ENCODE assay signal across 12 mouse cellular contexts in genomic region chr2:165633011-165633785, GRCm38 (mm10). TPM values are rescaled to one million over a fixed set of nuclear protein-coding genes. Genes with fewer than 3 reads are reported as not detected.
DNase-seq lines count a peak whose midpoint lies in the region; ATAC-seq and TF ChIP-seq lines count a peak whose summit lies in the region.
"Had no signal": no experiment of that assay in that cellular context is flagged by ENCODE, and none has a peak within 500 bp of the region (broad histone marks: within the 10 kb centered on the region; RNA-seq: fewer than 3 reads in every experiment).

No protein-coding gene starts in this region.

- H3K4me1 ChIP-seq in midbrain, embryonic 10.5 days = peaks cover 29% of the 10 kb centered on the region
- H3K4me1 ChIP-seq in midbrain, embryonic 15.5 days = no peaks in the 10 kb centered on the region
- H3K4me1 ChIP-seq in lung, embryonic 14.5 days (ENCODE audit: insufficient read depth) = no peaks in the 10 kb centered on the region
- H3K4me1 ChIP-seq in forebrain, embryonic 11.5 days (replicated peaks; ENCODE audit: control insufficient read depth, insufficient read depth, low read length) = no peaks in the 10 kb centered on the region

- H3K27ac ChIP-seq in midbrain, embryonic 10.5 days (replicated peaks) = 0 out of 2 replicates have a peak overlapping the region, but pooled peaks have one; percentile 72
- H3K27ac ChIP-seq in midbrain, embryonic 15.5 days = no peak overlapping the region
- H3K27ac ChIP-seq in lung, embryonic 14.5 days (ENCODE audit: low read depth) = no peak overlapping the region
- H3K27ac ChIP-seq in forebrain, embryonic 11.5 days (ENCODE audit: low read depth, low read length) = no peak overlapping the region
- H3K27ac ChIP-seq: limb, embryonic 12.5 days had no signal

- no peak for ATAC-seq in midbrain, embryonic 15.5 days (replicated peaks)
- ATAC-seq in lung, embryonic 14.5 days (ENCODE audit: insufficient read depth) = no peak
- ATAC-seq in forebrain, embryonic 11.5 days (replicated peaks; ENCODE audit: low FRiP score) = no peak

- H3K27me3 ChIP-seq in midbrain, embryonic 10.5 days (ENCODE audit: low read depth, poor library complexity, severe bottlenecking) = no peaks in the 10 kb centered on the region
- no peaks in the 10 kb centered on the region for H3K27me3 ChIP-seq in midbrain, embryonic 15.5 days (replicated peaks)
- H3K27me3 ChIP-seq in lung, embryonic 14.5 days (ENCODE audit: insufficient read depth, low read length) = no peaks in the 10 kb centered on the region
- H3K27me3 ChIP-seq in forebrain, embryonic 11.5 days (ENCODE audit: control insufficient read depth, insufficient read depth, low read length) = no peaks in the 10 kb centered on the region

- peaks cover 8% of the 10 kb centered on the region for H3K9me3 ChIP-seq in midbrain, embryonic 10.5 days (replicated peaks)
- H3K9me3 ChIP-seq in midbrain, embryonic 15.5 days = no peaks in the 10 kb centered on the region
- no peaks in the 10 kb centered on the region for H3K9me3 ChIP-seq in lung, embryonic 14.5 days (ENCODE audit: low read depth, low read length)
- H3K9me3 ChIP-seq in forebrain, embryonic 11.5 days (ENCODE audit: control insufficient read depth, low read length) = no peaks in the 10 kb centered on the region

- intact Hi-C loops in heart, postnatal 36 days (cut with DNase I) = no loop called here

- DNase-seq in midbrain, embryonic 10.5 days (ENCODE audit: low spot score) = no peak
- peak; percentile 84 for DNase-seq in cerebellum, adult 9-11 months
- peak; percentile 36 for DNase-seq in lung, embryonic 14.5 days
- DNase-seq in forebrain, embryonic 11.5 days (ENCODE audit: low spot score) = no peak
- DNase-seq in frontal cortex, postnatal 36 days (ENCODE audit: low spot score in 2 of 2) = no peak
- no peak for DNase-seq in heart, postnatal 36 days
- DNase-seq: heart, adult 11 months; heart, postnatal 4 days; kidney, adult 18-20 months had no signal

- no peak overlapping the region for H3K4me2 ChIP-seq in midbrain, embryonic 15.5 days
- H3K4me2 ChIP-seq in lung, embryonic 14.5 days = no peak overlapping the region
- no peak overlapping the region for H3K4me2 ChIP-seq in forebrain, embryonic 11.5 days (ENCODE audit: low read depth, low read length, severe bottlenecking)
- H3K4me2 ChIP-seq: limb, embryonic 12.5 days had no signal

- no peak for TF ChIP-seq CTCF in lung, embryonic 14.5 days (IDR thresholded peaks at IDR 0.05; ENCODE audit: low read depth)

- no peaks in the 10 kb centered on the region for H3K36me3 ChIP-seq in midbrain, embryonic 10.5 days
- no peaks in the 10 kb centered on the region for H3K36me3 ChIP-seq in midbrain, embryonic 15.5 days (replicated peaks)
- no peaks in the 10 kb centered on the region for H3K36me3 ChIP-seq in lung, embryonic 14.5 days (ENCODE audit: insufficient read depth)
- no peaks in the 10 kb centered on the region for H3K36me3 ChIP-seq in forebrain, embryonic 11.5 days (ENCODE audit: control insufficient read depth, insufficient read depth, low read length)
- H3K36me3 ChIP-seq: limb, embryonic 12.5 days had no signal

- H3K9ac ChIP-seq in midbrain, embryonic 15.5 days = no peak overlapping the region
- no peak overlapping the region for H3K9ac ChIP-seq in lung, embryonic 14.5 days
- H3K9ac ChIP-seq in forebrain, embryonic 11.5 days (ENCODE audit: low read length) = no peak overlapping the region
- H3K9ac ChIP-seq: limb, embryonic 12.5 days had no signal

- no peak overlapping the region for H3K4me3 ChIP-seq in midbrain, embryonic 10.5 days
- no peak overlapping the region for H3K4me3 ChIP-seq in midbrain, embryonic 15.5 days
- H3K4me3 ChIP-seq in lung, embryonic 14.5 days (ENCODE audit: low read depth, low read length) = no peak overlapping the region
- H3K4me3 ChIP-seq in forebrain, embryonic 11.5 days (ENCODE audit: low read depth, low read length) = no peak overlapping the region
- H3K4me3 ChIP-seq: limb, embryonic 12.5 days had no signal

- 87% methylated on average over 11 of the region's 11 CpGs for WGBS in midbrain, embryonic 10.5 days
- WGBS in midbrain, embryonic 15.5 days = 86% methylated on average over 11 of the region's 11 CpGs
- WGBS in lung, embryonic 14.5 days = 63% methylated on average over 11 of the region's 11 CpGs
- WGBS in forebrain, embryonic 11.5 days = 88% methylated on average over 11 of the region's 11 CpGs

RNA-seq across cellular contexts. Expression of gene Eya2, which starts 38.4 kb away (rescaled TPM):
- 9.6 and 14.2 TPM in 2 replicates for polyA plus RNA-seq in midbrain, embryonic 10.5 days (2016; fragmentation: Nextera tagmentation; extraction: Ambion mirVana)
- 4.6 and 9.0 TPM in 2 replicates for polyA plus RNA-seq in midbrain, embryonic 15.5 days (2015; fragmentation: Nextera tagmentation; extraction: Ambion mirVana)
- polyA plus RNA-seq in lung, embryonic 14.5 days (2014; fragmentation: Nextera tagmentation; extraction: Ambion mirVana) = 1.6 and 2.1 TPM in 2 replicates
- 10.3 TPM in 2 replicates for polyA plus RNA-seq in forebrain, embryonic 11.5 days (2014; fragmentation: Nextera tagmentation; extraction: Ambion mirVana)
- total RNA-seq in heart, postnatal 36 days (2021) = 1 to 10 TPM; 1.4 to 1.6 TPM
- total RNA-seq: MEL had no signal

Comparison
In these comparisons a context has a peak if more than half of its experiments do, and no peak if none do; other contexts are left out.
1. DNase-seq: peak in cerebellum, adult 9-11 months (single experiment) and lung, embryonic 14.5 days (single experiment); none in midbrain, embryonic 10.5 days (single experiment), forebrain, embryonic 11.5 days (single experiment), frontal cortex, postnatal 36 days (0 of 2) and heart, postnatal 36 days (0 of 2).